Mouse (Mus musculus) spleen, adult 10 weeks (tissue): ENCODE measurements around the gene Olfr955. TPM values are rescaled to one million over a fixed set of nuclear protein-coding genes. Genes with fewer than 3 reads are reported as not detected.

ENCODE experiments used
- polyA plus RNA-seq: library from polyadenylated mRNA; stranded (reverse); fragments of 350-450 nt; fragmentation: Illumina TruSeq; extraction: RNeasy Lipid Tissue Mini Kit (QIAGEN cat#74804); gene quantifications from one replicate; pipeline ENCODE4 v1.2.3, GENCODE M21; 2015; ENCODE audit warnings: low replicate concordance; ENCODE audit not compliant: insufficient read depth

The Olfr955 gene
- polyA plus RNA-seq = not detected

GRCm38 (mm10) chr9:39471844-39472243 lies at the start of gene Olfr955:
Olfr955 (minus strand) TSS chr9:39471944.

GRCm38 (mm10) chr9:39515531-39515930 lies 43.8 kb upstream of the Olfr955 start, which contains the start of gene Olfr957:
Olfr957 (minus strand) TSS chr9:39515809.

GRCm38 (mm10) chr9:39493895-39494294 lies 22.2 kb upstream of the Olfr955 start, which contains the start of gene Olfr44:
Olfr44 (minus strand) TSS chr9:39493995.

GRCm38 (mm10) chr9:39456401-39456800 lies 15.3 kb downstream of the Olfr955 start, which contains the start of gene Olfr954:
Olfr954 (plus strand) TSS chr9:39456701.

GRCm38 (mm10) chr9:39427048-39427447 lies 44.7 kb downstream of the Olfr955 start, which contains the start of gene Olfr952:
Olfr952 (minus strand) TSS chr9:39427148.

Other genes starting within 250 kb of the Olfr955 start
- gene Olfr1537, start 221.9 kb downstream of the Olfr955 start, polyA plus RNA-seq = not detected
- not detected for gene Olfr945, start 195.1 kb downstream of the Olfr955 start, polyA plus RNA-seq
- gene Olfr948, start 145.9 kb downstream of the Olfr955 start, polyA plus RNA-seq = not detected
- gene Olfr951, start 84.5 kb downstream of the Olfr955 start, polyA plus RNA-seq = not detected
- not detected for gene Olfr952, start 44.8 kb downstream of the Olfr955 start, polyA plus RNA-seq
- gene Olfr954, start 15.2 kb downstream of the Olfr955 start, polyA plus RNA-seq = not detected
- not detected for gene Olfr44, start 22.1 kb upstream of the Olfr955 start, polyA plus RNA-seq
- not detected for gene Olfr957, start 43.9 kb upstream of the Olfr955 start, polyA plus RNA-seq
- gene Olfr958, start 82.1 kb upstream of the Olfr955 start, polyA plus RNA-seq = not detected
- not detected for gene Olfr959, start 103.6 kb upstream of the Olfr955 start, polyA plus RNA-seq
- 0.11 TPM for gene AW551984, start 132.5 kb upstream of the Olfr955 start, polyA plus RNA-seq
- not detected for gene Olfr148, start 138.7 kb upstream of the Olfr955 start, polyA plus RNA-seq
- gene Olfr960, start 149.4 kb upstream of the Olfr955 start, polyA plus RNA-seq = not detected
- gene Olfr961, start 173.1 kb upstream of the Olfr955 start, polyA plus RNA-seq = not detected
- gene Olfr963, start 195.3 kb upstream of the Olfr955 start, polyA plus RNA-seq = not detected
- not detected for gene Olfr149, start 235.2 kb upstream of the Olfr955 start, polyA plus RNA-seq
- not detected for gene Olfr965, start 239.4 kb upstream of the Olfr955 start, polyA plus RNA-seq